ENCODE assay signal across 8 mouse cellular contexts in genomic region chrX:135885411-135886233, GRCm38 (mm10). TPM values are rescaled to one million over a fixed set of nuclear protein-coding genes. Genes with fewer than 3 reads are reported as not detected.
A peak's percentile ranks its signal among the peaks of the same experiment; 100 is the strongest.
DNase-seq lines count a peak whose midpoint lies in the region; ATAC-seq and TF ChIP-seq lines count a peak whose summit lies in the region.

No protein-coding gene starts in this region.

- H3K4me2 ChIP-seq in hindbrain, embryonic 13.5 days: peak overlapping the region; percentile 57

- peak overlapping the region; percentile 90 for H3K27ac ChIP-seq in hindbrain, embryonic 13.5 days

- in situ Hi-C loops in Patski (cut with MboI; ENCODE audit: low pct_unique_long_range_greater_than_20kb): no loop called here

- POLR2A ChIA-PET in Patski (lab: Charles Lee): interaction anchor here (1.2 kb wide), 1 partner anchor 42 kb away, joined by 6 read pairs; no protein-coding TSS in a partner anchor

- peak; percentile 94 for ATAC-seq in Patski
- peak; percentile 99 for ATAC-seq in hindbrain, embryonic 13.5 days (ENCODE audit: low FRiP score)

- H3K36me3 ChIP-seq in hindbrain, embryonic 13.5 days: peaks cover 24% of the 10 kb centered on the region

- peak overlapping the region; percentile 66 for H3K4me3 ChIP-seq in hindbrain, embryonic 13.5 days

- 0 out of 2 replicates have a peak, but pooled peaks cover 5% of the 10 kb centered on the region for H3K4me1 ChIP-seq in hindbrain, embryonic 13.5 days (replicated peaks)

- WGBS in hindbrain, embryonic 13.5 days: 31% methylated on average over 40 of the region's 41 CpGs

- peaks cover 4% of the 10 kb centered on the region for H3K27me3 ChIP-seq in Patski
- no peaks in the 10 kb centered on the region for H3K27me3 ChIP-seq in hindbrain, embryonic 13.5 days

- CTCF ChIA-PET in Patski (lab: Charles Lee): no interaction called here

- no peaks in the 10 kb centered on the region for H3K9me3 ChIP-seq in hindbrain, embryonic 13.5 days

- no peak for TF ChIP-seq CTCF in Patski (IDR thresholded peaks at IDR 0.05)

- DNase-seq in Patski (ENCODE audit: low read depth, low spot score): peak; percentile 27
- peak; percentile 84 to 87 for DNase-seq in cerebellum, postnatal 14 days
- peak; percentile 71 to 73 for DNase-seq in frontal cortex, postnatal 36 days (ENCODE audit: low spot score in 2 of 2)
- peak; percentile 58 to 62 for DNase-seq in layer of hippocampus, postnatal 25 days (ENCODE audit: extremely low spot score in 1 of 2, low spot score in 1 of 2)
- DNase-seq in lung, postnatal 10 days: peak; percentile 78
- DNase-seq in retina, embryonic 14.5 days (ENCODE audit: low spot score): peak; percentile 75
- DNase-seq in thymus, postnatal 36 days: peak; percentile 84 to 92

- peak overlapping the region; percentile 88 for H3K9ac ChIP-seq in hindbrain, embryonic 13.5 days

RNA-seq across cellular contexts. Expression of gene Gprasp2, which starts 46.8 kb away (rescaled TPM):
- 4.5 TPM for polyA plus RNA-seq in Patski (2021)
- 145 and 151 TPM in 2 replicates for polyA plus RNA-seq in hindbrain, embryonic 13.5 days (2015; fragmentation: Nextera tagmentation; extraction: Ambion mirVana)
- 100 to 1,000 TPM; 145 to 157 TPM for total RNA-seq in layer of hippocampus, postnatal 25 days (2021)

Comparison
In these comparisons a context has a peak if more than half of its experiments do, and no peak if none do; other contexts are left out.
1. Peak in every context shown above with its lines: DNase-seq, ATAC-seq, H3K4me3 ChIP-seq and H3K27ac ChIP-seq.
2. DNase-seq: peak in every context shown above with its lines; median percentile 88 in thymus, postnatal 36 days; 86 in cerebellum, postnatal 14 days; 78 in lung, postnatal 10 days; 75 in retina, embryonic 14.5 days; 72 in frontal cortex, postnatal 36 days; 60 in layer of hippocampus, postnatal 25 days; 27 in Patski.
3. RNA of gene Gprasp2, which starts 46.8 kb away (polyA plus RNA-seq): 145 to 151 TPM in hindbrain, embryonic 13.5 days; 4.5 TPM in Patski (single experiment); every median in the first group is over 10 times any median in the second.